Mouse (Mus musculus) midbrain, embryonic 11.5 days (tissue): Measurements from ENCODE around the gene Lat2. TPM values are rescaled to one million over a fixed set of nuclear protein-coding genes. Genes with fewer than 3 reads are reported as not detected.

Source experiments
- ATAC-seq: fragments of 200-750 bp; cut with Nextera tagmentation; 2 replicates; pipeline ENCODE4 v1.8.0; 2017; ENCODE audit warnings: moderate TSS enrichment, moderate library complexity; ENCODE audit not compliant: low FRiP score
- DNase-seq: peaks from one replicate; pipeline ENCODE4 v3.0.0; 2015; ENCODE audit warnings: low spot score; ENCODE audit errors: missing footprints
- H3K27ac ChIP-seq: fragments of 300-500 bp; sonication (generic); 2 replicates; pipeline ENCODE4 v1.5.1; 2014; ENCODE audit warnings: low read depth, low read length
- H3K27me3 ChIP-seq: fragments of 300-500 bp; sonication (generic); 2 replicates; pipeline ENCODE4 v1.6.1; 2014; ENCODE audit warnings: mild to moderate bottlenecking, low read length, moderate library complexity, mixed read lengths; ENCODE audit not compliant: control insufficient read depth, insufficient read depth
- H3K36me3 ChIP-seq: fragments of 300-500 bp; sonication (generic); 2 replicates; pipeline ENCODE4 v1.6.1; 2014; ENCODE audit warnings: mild to moderate bottlenecking, low read length, moderate library complexity, mixed read lengths; ENCODE audit not compliant: control insufficient read depth, insufficient read depth
- H3K4me1 ChIP-seq: fragments of 300-500 bp; sonication (generic); 2 replicates; pipeline ENCODE4 v1.6.1; 2014; ENCODE audit warnings: low read length; ENCODE audit not compliant: control insufficient read depth, insufficient read depth
- H3K4me2 ChIP-seq: fragments of 300-500 bp; sonication (generic); 2 replicates; pipeline ENCODE4 v1.6.1; 2014; ENCODE audit warnings: mild to moderate bottlenecking, moderate library complexity
- H3K4me3 ChIP-seq: fragments of 300-500 bp; sonication (generic); 2 replicates; pipeline ENCODE4 v1.5.1; 2014; ENCODE audit warnings: low read depth, low read length
- H3K9ac ChIP-seq: fragments of 300-500 bp; sonication (generic); 2 replicates; pipeline ENCODE4 v1.6.1; 2014; ENCODE audit warnings: low read length
- H3K9me3 ChIP-seq: fragments of 300-500 bp; sonication (generic); 2 replicates; pipeline ENCODE4 v1.6.1; 2016; ENCODE audit warnings: low read length; ENCODE audit not compliant: control insufficient read depth
- WGBS: fragments of 180-500 bp; shearing (Covaris S2); extraction: QIAGEN DNeasy Blood & Tissue Kit; methylation state at CpG from one replicate; pipeline ENCODE4 v1.1.7; 2014; 5-methylcytosine and 5-hydroxymethylcytosine counted together
- polyA plus RNA-seq: library from polyadenylated mRNA; unstranded; fragments of >200 nt; fragmentation: Nextera tagmentation; extraction: Ambion mirVana; gene quantifications from 2 replicates; pipeline ENCODE4 v1.2.1, GENCODE M21; 2014

The Lat2 gene
- polyA plus RNA-seq, 1 experiment from 2014 or later = 1.6 TPM

DNA sequence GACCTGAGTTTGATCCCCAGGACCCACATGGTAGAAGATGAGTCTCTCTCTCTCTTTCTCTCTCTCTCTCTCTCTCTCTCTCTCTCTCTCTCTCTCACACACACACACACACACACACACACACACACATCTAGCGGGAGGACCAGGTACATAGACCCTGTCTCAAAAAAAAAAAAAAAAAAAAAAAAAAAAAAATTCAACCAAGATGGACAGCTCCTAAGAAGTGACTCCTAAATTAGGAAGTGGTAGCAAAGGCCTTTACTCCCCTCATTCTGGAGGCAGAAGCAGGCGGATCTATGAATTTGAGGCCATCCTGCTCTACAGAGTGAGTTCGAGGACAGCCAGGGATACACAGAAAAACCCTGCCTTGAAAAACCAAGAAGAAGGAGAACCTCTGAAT, 25.5 kb upstream of the Lat2 start:
- H3K27me3 ChIP-seq = no peaks in the 10 kb centered on the region
- WGBS = 100% methylated on average over 3 of the region's 3 CpGs
- H3K9me3 ChIP-seq = no peaks in the 10 kb centered on the region
- H3K36me3 ChIP-seq = peaks cover 9% of the 10 kb centered on the region
- H3K4me3 ChIP-seq = no peak overlapping the region
- DNase-seq = no peak
- no peak overlapping the region for H3K4me2 ChIP-seq
- no peak overlapping the region for H3K27ac ChIP-seq
- H3K9ac ChIP-seq = no peak overlapping the region
- H3K4me1 ChIP-seq = peaks cover 7% of the 10 kb centered on the region
- no peak for ATAC-seq

DNA sequence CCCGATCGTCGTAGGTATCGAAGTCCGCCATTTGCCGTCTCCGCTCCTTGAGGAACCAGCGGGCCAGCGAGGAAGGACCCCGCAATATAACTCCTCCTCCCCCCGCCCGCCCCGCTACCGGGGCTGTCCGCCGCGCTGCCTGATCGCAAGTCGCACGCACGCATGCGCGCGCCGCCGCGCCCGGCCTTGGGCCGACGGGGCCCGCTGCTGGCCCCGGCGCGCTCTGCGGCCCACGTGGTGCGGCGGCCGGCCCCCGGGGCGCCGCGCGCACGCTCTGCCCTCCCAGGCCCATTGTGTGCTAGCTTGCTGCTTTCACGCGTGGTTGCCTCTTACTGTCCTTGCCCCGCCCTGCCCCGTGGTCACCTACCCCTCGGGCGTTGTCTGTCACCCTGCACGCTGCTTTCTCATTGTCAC, 24.5 kb upstream of the Lat2 start, which contains the start of gene Eif4h:
Gene Eif4h, minus strand, starts transcription at position 222 of the 414 bp plus-strand sequence.
- DNase-seq (peak; percentile 100), ATAC-seq (peak; percentile 96)
- Histone ChIP-seq H3K9ac (peak within 1 kb of the TSS; percentile 99), H3K4me1 (peaks cover 7% of the 10 kb centered on the region), H3K4me3 (peak within 1 kb of the TSS; percentile 100), H3K4me2 (peak within 1 kb of the TSS; percentile 75), H3K27me3 (no peaks in the 10 kb centered on the region), H3K27ac (peak within 1 kb of the TSS; percentile 87), H3K36me3 (peaks cover 9% of the 10 kb centered on the region), H3K9me3 (no peaks in the 10 kb centered on the region)
- WGBS = under 1% methylated on average over 38 of the region's 52 CpGs

DNA sequence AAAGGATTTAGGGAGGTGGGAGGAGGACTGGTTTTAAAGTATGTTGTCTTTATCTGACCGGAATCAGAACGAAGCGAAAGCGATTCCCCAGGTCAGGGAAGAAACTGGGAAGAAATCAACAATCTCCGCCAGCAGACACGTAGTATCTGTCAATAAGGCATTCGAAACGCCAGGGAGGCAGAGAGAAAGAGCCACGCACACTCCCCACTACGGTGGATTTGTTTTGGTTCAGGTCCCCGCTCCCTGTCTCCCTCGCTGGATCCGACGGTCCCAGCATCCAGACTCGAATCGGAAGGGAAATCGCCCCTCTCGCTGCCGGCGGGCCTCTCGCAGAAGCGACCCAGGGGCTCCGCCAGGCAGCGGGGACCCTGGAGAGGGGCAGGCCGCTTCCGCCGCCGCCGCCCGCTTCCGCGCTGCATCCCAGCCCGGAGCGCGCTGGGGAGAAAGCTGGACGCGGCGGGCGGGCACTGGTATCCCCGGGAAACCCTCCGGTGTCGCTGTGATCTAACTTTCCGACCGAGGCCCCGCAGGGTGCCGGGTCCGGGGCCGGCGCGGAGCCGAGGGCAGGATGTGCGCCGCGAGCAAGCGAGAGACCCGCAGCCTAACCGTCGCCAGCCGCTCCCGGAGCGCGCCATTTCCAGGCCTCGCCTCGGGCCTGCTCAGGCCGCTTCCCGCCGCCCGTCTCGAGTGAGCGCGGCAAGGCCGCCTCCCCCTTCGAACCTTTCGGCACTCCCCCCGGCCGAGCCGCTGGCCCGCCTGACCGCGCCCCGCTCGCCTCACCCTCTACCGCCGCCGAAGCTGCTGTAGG, 23.8 kb upstream of the Lat2 start:
- no peaks in the 10 kb centered on the region for H3K9me3 ChIP-seq
- WGBS = under 1% methylated on average over 78 of the region's 85 CpGs

DNA sequence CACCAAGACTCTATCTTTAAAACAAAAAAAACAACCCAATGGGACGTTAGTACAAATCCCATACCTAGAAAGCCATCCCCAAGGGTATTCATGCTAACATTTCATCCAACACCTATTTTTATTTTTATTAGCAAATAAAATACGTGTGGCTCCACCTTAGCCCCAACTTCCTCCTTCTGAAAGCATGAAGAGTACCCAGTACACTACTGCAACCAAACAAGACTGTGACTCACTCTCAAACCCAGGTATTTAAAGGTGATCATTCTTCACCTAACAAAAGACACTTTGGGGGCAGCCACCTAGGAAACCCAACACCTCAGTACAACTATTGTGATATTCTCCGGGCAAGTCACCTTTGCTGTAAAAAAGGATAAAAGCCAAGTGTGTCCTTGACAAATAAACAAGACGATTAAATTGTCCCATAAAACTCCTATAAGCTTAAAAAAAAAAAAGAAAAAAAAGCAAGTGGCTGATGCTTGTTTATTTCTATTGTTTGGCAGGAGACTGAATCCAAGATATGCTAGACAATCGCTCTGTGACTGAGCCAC, 23.1 kb upstream of the Lat2 start:
- Histone ChIP-seq H3K27me3 (no peaks in the 10 kb centered on the region), H3K4me3 (peak overlapping the region; percentile 100), H3K4me2 (peak overlapping the region; percentile 75), H3K4me1 (peaks cover 7% of the 10 kb centered on the region), H3K27ac (no peak overlapping the region), H3K9me3 (no peaks in the 10 kb centered on the region), H3K9ac (peak overlapping the region; percentile 99), H3K36me3 (peaks cover 9% of the 10 kb centered on the region)
- ATAC-seq = no peak
- WGBS = 44% methylated on average over 5 of the region's 5 CpGs
- no peak for DNase-seq

More for the DNA sequence above, 23.8 kb upstream of the Lat2 start:
- peak overlapping the region; percentile 100 for H3K4me3 ChIP-seq
- peak overlapping the region; percentile 75 for H3K4me2 ChIP-seq
- H3K27me3 ChIP-seq = no peaks in the 10 kb centered on the region
- ATAC-seq (peak; percentile 12), DNase-seq (peak; percentile 95)
- peaks cover 7% of the 10 kb centered on the region for H3K4me1 ChIP-seq
- peak overlapping the region; percentile 87 for H3K27ac ChIP-seq
- H3K36me3 ChIP-seq = peaks cover 9% of the 10 kb centered on the region
- H3K9ac ChIP-seq = peak overlapping the region; percentile 99

DNA sequence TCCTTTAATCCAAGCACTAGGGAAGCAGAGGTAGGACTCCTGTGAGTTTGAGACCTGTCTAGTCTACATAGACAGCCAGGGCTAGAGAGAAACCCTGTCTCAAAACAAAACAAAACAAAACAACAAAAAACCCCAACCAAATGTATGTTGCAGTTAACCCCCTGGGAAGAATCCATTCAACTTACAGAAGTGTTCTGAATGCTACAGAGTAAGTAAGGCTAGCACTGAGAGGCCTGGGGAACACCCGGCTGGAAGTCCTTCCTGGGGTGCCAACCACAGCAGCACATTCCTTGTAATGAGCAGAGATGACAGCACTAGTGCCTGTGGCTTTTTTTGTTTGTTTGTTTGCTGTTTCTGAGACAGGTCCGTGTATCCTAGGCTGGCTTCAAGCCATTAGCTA, 18.0 kb upstream of the Lat2 start:
- ATAC-seq (no peak), DNase-seq (no peak)
- Histone ChIP-seq H3K9me3 (no peaks in the 10 kb centered on the region), H3K4me3 (no peak overlapping the region), H3K4me1 (peaks cover 5% of the 10 kb centered on the region), H3K27ac (no peak overlapping the region), H3K27me3 (no peaks in the 10 kb centered on the region), H3K36me3 (peaks cover 17% of the 10 kb centered on the region), H3K9ac (no peak overlapping the region), H3K4me2 (no peak overlapping the region)
- 77% methylated on average over 2 of the region's 2 CpGs for WGBS

DNA sequence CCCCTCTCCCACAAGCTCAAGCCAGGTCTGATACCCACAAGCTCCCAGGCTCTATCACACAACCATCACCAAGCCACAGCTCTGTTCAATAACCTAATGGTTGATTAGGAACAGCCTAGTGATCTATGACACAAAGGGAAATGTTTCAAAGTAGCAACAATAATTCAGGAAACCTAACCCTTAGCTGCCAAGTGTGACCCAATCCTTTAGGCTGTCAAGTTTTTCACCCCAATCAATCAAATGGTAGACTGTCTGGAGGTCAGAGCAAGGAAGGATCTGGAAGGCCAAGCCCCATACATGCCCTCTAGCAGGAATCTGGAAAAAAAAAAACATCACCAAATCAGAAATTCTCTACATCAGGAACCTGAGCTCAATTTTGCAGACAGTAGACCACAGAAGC, 16.0 kb upstream of the Lat2 start:
- peaks cover 14% of the 10 kb centered on the region for H3K36me3 ChIP-seq

DNA sequence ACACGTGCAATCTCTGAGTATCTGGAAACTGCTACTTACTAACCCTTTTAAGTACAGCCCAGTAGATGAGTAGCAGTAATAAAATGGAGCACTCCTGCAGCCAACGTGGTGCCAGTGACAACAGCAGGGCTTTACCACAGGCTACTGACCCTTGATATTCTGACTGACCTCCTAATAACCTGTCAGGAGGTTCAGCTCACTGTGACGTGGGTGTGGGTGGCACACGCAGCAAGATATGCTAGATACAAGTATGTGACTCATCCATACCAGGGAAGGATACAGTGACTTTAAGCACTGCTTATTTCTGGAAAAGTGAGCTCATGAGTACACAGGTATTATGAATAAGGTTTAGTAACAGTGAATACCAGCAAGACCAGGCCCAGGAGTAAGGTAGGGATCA, 14.7 kb upstream of the Lat2 start:
- Histone ChIP-seq H3K4me3 (no peak overlapping the region), H3K9ac (no peak overlapping the region), H3K27me3 (no peaks in the 10 kb centered on the region), H3K36me3 (peaks cover 24% of the 10 kb centered on the region), H3K27ac (no peak overlapping the region), H3K4me1 (no peaks in the 10 kb centered on the region), H3K9me3 (no peaks in the 10 kb centered on the region), H3K4me2 (no peak overlapping the region)
- no peak for ATAC-seq
- WGBS = 93% methylated on average over 4 of the region's 4 CpGs
- DNase-seq = no peak

More for the DNA sequence above, 16.0 kb upstream of the Lat2 start:
- no peaks in the 10 kb centered on the region for H3K4me1 ChIP-seq
- H3K9ac ChIP-seq = no peak overlapping the region
- H3K9me3 ChIP-seq = no peaks in the 10 kb centered on the region
- no peak overlapping the region for H3K4me3 ChIP-seq
- H3K27ac ChIP-seq = no peak overlapping the region
- no peak for DNase-seq
- no peak overlapping the region for H3K4me2 ChIP-seq
- ATAC-seq = no peak
- no peaks in the 10 kb centered on the region for H3K27me3 ChIP-seq

DNA sequence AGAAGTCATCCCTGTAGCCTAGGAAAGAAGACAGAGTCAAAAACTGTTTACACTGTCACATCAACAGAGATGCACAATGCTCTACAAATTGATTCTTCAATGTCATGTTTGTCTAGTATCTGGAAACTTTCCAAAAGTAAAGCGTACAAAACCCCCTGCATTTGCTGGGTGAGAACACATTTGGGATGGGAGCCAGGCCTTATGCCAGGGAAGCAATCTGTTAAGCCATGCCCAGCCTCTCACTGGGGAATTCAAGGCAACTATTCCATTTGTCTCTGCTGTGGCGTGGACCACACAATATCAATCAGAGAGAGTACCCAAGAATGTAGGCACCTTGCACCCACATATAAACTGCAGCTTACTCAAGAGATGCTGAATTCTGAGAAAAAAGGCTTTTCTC, 7.2 kb upstream of the Lat2 start:
- WGBS = 86% methylated on average over 2 of the region's 2 CpGs
- DNase-seq = no peak

DNA sequence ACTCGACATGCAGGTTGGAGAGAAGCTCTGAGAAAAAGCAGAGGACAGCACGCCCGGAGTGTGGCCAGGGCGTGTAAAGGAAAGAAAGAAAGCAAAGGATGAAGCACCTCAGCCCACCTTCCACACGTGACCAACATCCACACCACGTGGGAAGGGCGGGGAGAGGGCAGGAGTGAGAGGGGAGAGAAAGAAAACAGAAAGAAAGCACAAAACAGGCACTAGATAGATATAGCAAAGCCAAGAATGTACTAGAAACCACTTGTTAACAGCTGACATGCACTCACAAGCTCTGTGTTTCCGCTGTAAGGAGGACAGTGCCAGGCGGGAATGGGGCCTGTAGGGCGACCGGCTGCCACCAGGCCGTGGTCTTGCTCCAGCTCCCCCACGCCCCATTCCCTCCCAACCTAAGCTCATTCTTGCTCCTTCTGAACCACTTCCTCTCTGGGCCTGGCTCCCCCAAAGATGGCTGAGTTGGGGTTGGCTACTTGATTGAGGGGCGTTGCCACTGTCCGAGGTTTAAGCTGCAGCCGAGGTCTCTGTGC, 6.3 kb upstream of the Lat2 start:
- no peaks in the 10 kb centered on the region for H3K27me3 ChIP-seq
- 89% methylated on average over 16 of the region's 16 CpGs for WGBS
- DNase-seq (no peak), ATAC-seq (no peak)
- H3K36me3 ChIP-seq = peaks cover 62% of the 10 kb centered on the region
- no peak overlapping the region for H3K9ac ChIP-seq
- H3K9me3 ChIP-seq = no peaks in the 10 kb centered on the region
- H3K27ac ChIP-seq = no peak overlapping the region
- H3K4me3 ChIP-seq = no peak overlapping the region
- H3K4me1 ChIP-seq = no peaks in the 10 kb centered on the region
- no peak overlapping the region for H3K4me2 ChIP-seq

More for the DNA sequence above, 7.2 kb upstream of the Lat2 start:
- H3K4me2 ChIP-seq = no peak overlapping the region
- no peak overlapping the region for H3K9ac ChIP-seq
- no peak overlapping the region for H3K27ac ChIP-seq
- ATAC-seq = no peak
- no peaks in the 10 kb centered on the region for H3K4me1 ChIP-seq
- no peak overlapping the region for H3K4me3 ChIP-seq
- no peaks in the 10 kb centered on the region for H3K27me3 ChIP-seq
- H3K9me3 ChIP-seq = no peaks in the 10 kb centered on the region
- peaks cover 66% of the 10 kb centered on the region for H3K36me3 ChIP-seq
